Comparison of ENCODE assay signal across 16 mouse cellular contexts in genomic region chr10:80429800-80430199, GRCm38 (mm10). TPM values are rescaled to one million over a fixed set of nuclear protein-coding genes. Genes with fewer than 3 reads are reported as not detected.
DNase-seq lines count a peak whose midpoint lies in the region; ATAC-seq lines count a peak whose summit lies in the region.
"Had no signal": no experiment of that assay in that cellular context is flagged by ENCODE, and none has a peak within 500 bp of the region (broad histone marks: within the 10 kb centered on the region; RNA-seq: fewer than 3 reads in every experiment).

No protein-coding gene starts in this region.

- no peak overlapping the region for H3K4me2 ChIP-seq in heart, embryonic 12.5 days
- H3K4me2 ChIP-seq: embryonic facial prominence, embryonic 15.5 days; lung, embryonic 14.5 days had no signal

- peaks cover 63% of the 10 kb centered on the region for H3K36me3 ChIP-seq in heart, embryonic 12.5 days
- H3K36me3 ChIP-seq in limb, embryonic 10.5 days, result peaks cover 71% of the 10 kb centered on the region

- no peak overlapping the region for H3K27ac ChIP-seq in heart, embryonic 12.5 days (ENCODE audit: poor library complexity, severe bottlenecking)
- H3K27ac ChIP-seq in limb, embryonic 10.5 days, result no peak overlapping the region
- H3K27ac ChIP-seq: embryonic facial prominence, embryonic 15.5 days had no signal

- no peak for ATAC-seq in heart, embryonic 12.5 days (ENCODE audit: insufficient number of reproducible peaks, low FRiP score)
- ATAC-seq: forebrain, embryonic 14.5 days; inflammation-experienced regulatory T-cells, adult 6 months had no signal

- DNase-seq in heart, postnatal 4 days, result no peak
- peak; percentile 49 to 64 for DNase-seq in spleen, adult 18-20 months
- DNase-seq in spleen, adult 12 weeks (ENCODE audit: low spot score), result no peak
- no peak for DNase-seq in limb, embryonic 10.5 days (ENCODE audit: low spot score)
- peak; percentile 81 to 82 for DNase-seq in spleen, postnatal 36 days (ENCODE audit: low spot score in 2 of 2)
- no peak for DNase-seq in embryo, embryonic 11 days
- DNase-seq in adrenal gland, postnatal 36 days, result no peak
- DNase-seq: cerebellum, postnatal 14 days; kidney, adult 9 months; left cerebral cortex, postnatal 4 days; lung, embryonic 14.5 days had no signal

- 85% methylated on average over 8 of the region's 8 CpGs for WGBS in heart, embryonic 12.5 days
- 89% methylated on average over 8 of the region's 8 CpGs for WGBS in limb, embryonic 10.5 days

- H3K9me3 ChIP-seq in heart, embryonic 12.5 days (replicated peaks), result peaks cover 11% of the 10 kb centered on the region; the same call in 1 of the 2 replicates
- H3K9me3 ChIP-seq in limb, embryonic 10.5 days (replicated peaks), result no peaks in the 10 kb centered on the region

- H3K4me1 ChIP-seq in heart, embryonic 12.5 days (replicated peaks), result peaks cover 22% of the 10 kb centered on the region
- peaks cover 26% of the 10 kb centered on the region for H3K4me1 ChIP-seq in limb, embryonic 10.5 days

- H3K9ac ChIP-seq in heart, embryonic 12.5 days, result 0 out of 2 replicates have a peak overlapping the region, but pooled peaks have one; percentile 30
- H3K9ac ChIP-seq: embryonic facial prominence, embryonic 15.5 days; lung, embryonic 14.5 days had no signal

- H3K27me3 ChIP-seq in heart, embryonic 12.5 days (replicated peaks), result no peaks in the 10 kb centered on the region
- H3K27me3 ChIP-seq in limb, embryonic 10.5 days (ENCODE audit: low read depth, poor library complexity, severe bottlenecking), result no peaks in the 10 kb centered on the region
- H3K27me3 ChIP-seq: embryonic facial prominence, embryonic 15.5 days; megakaryocyte, embryonic 14.5 days had no signal

- no peak overlapping the region for H3K4me3 ChIP-seq in heart, embryonic 12.5 days
- H3K4me3 ChIP-seq in limb, embryonic 10.5 days, result 0 out of 2 replicates have a peak overlapping the region, but pooled peaks have one; percentile 99
- H3K4me3 ChIP-seq: megakaryocyte, embryonic 14.5 days had no signal

RNA-seq across cellular contexts. Expression of gene Tcf3, which starts 3.6 kb away (rescaled TPM):
- 85.8 and 89.4 TPM in 2 replicates for polyA plus RNA-seq in heart, embryonic 12.5 days (2016; fragmentation: Nextera tagmentation; extraction: Ambion mirVana)
- 10 to 100 TPM; 58.6 to 60.1 TPM for total RNA-seq in heart, postnatal 4 days (2021)
- 260 and 283 TPM in 2 replicates for polyA plus RNA-seq in limb, embryonic 10.5 days (2016; fragmentation: Nextera tagmentation; extraction: Ambion mirVana)
- total RNA-seq in adrenal gland, postnatal 36 days (2021), result 10 to 100 TPM; 48.2 to 64.3 TPM

RNA-seq across cellular contexts. Expression of gene Uqcr11, which starts 23.2 kb away (rescaled TPM):
- polyA plus RNA-seq in heart, embryonic 12.5 days (2016; fragmentation: Nextera tagmentation; extraction: Ambion mirVana), result 951 and 1,026 TPM in 2 replicates
- total RNA-seq in heart, postnatal 4 days (2021), result 1,000 to 10,000 TPM; 1,257 to 1,372 TPM
- polyA plus RNA-seq in limb, embryonic 10.5 days (2016; fragmentation: Nextera tagmentation; extraction: Ambion mirVana), result 651 and 677 TPM in 2 replicates
- 100 to 1,000 TPM; 876 to 886 TPM for total RNA-seq in adrenal gland, postnatal 36 days (2021)

RNA-seq across cellular contexts. Expression of gene Mbd3, which starts 30.4 kb away (rescaled TPM):
- polyA plus RNA-seq in heart, embryonic 12.5 days (2016; fragmentation: Nextera tagmentation; extraction: Ambion mirVana), result 176 and 181 TPM in 2 replicates
- total RNA-seq in heart, postnatal 4 days (2021), result 100 to 1,000 TPM; 137 to 140 TPM
- 453 and 469 TPM in 2 replicates for polyA plus RNA-seq in limb, embryonic 10.5 days (2016; fragmentation: Nextera tagmentation; extraction: Ambion mirVana)
- 100 to 1,000 TPM; 140 to 148 TPM for total RNA-seq in adrenal gland, postnatal 36 days (2021)

RNA-seq across cellular contexts. Expression of gene Mex3d, which starts 42.3 kb away (rescaled TPM):
- 6.1 and 6.2 TPM in 2 replicates for polyA plus RNA-seq in heart, embryonic 12.5 days (2016; fragmentation: Nextera tagmentation; extraction: Ambion mirVana)
- total RNA-seq in heart, postnatal 4 days (2021), result 10 to 100 TPM; 20.2 to 22.2 TPM
- 7.2 and 7.5 TPM in 2 replicates for polyA plus RNA-seq in limb, embryonic 10.5 days (2016; fragmentation: Nextera tagmentation; extraction: Ambion mirVana)
- 10 to 100 TPM; 22.4 to 29.9 TPM for total RNA-seq in adrenal gland, postnatal 36 days (2021)

Comparison
In these comparisons a context has a peak if more than half of its experiments do, and no peak if none do; other contexts are left out.
1. DNase-seq: peak in spleen, adult 18-20 months (2 of 2) and spleen, postnatal 36 days (2 of 2); none in heart, postnatal 4 days (single experiment), spleen, adult 12 weeks (single experiment), limb, embryonic 10.5 days (single experiment), embryo, embryonic 11 days (single experiment) and adrenal gland, postnatal 36 days (0 of 2).